Mouse (Mus musculus) right cerebral cortex, postnatal 36 days (tissue): ENCODE data around the gene Bhmt2.

Source experiments
- DNase-seq, 2 experiments: peaks; one replicate each; pipeline ENCODE4 v3.0.0; 2022; ENCODE audit warnings: low spot score in 2 of 2, mixed read lengths in 1 of 2

Bhmt2 gene

DNA sequence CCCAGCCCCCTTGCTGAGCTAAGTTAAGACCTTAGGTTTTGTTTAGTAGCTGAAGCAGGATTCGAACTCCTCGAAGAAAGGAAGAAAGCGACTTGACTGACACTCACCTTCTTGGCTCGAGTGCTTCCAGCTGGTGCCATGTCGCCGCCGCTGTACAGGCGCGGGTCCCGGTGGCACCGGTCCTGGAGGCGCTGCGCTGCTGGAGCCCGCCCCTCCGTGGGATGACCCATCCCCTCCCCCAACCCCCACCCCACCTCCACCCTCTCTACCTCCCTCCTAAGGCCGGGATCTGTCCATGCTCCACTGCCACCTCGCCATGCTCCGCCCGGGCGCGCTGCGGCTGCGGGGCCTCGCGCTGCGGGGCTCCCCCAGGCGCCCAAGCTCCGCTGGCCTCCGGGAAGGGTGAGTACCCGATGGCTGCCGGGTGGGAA lies at the start of gene Bhmt2, which contains the start of gene Dmgdh:
Gene Bhmt2, minus strand, starts transcription at position 172 of the 431 bp plus-strand sequence.
Gene Dmgdh, plus strand, starts transcription at position 303 of the 431 bp plus-strand sequence.
- DNase-seq, result no peak

DNA sequence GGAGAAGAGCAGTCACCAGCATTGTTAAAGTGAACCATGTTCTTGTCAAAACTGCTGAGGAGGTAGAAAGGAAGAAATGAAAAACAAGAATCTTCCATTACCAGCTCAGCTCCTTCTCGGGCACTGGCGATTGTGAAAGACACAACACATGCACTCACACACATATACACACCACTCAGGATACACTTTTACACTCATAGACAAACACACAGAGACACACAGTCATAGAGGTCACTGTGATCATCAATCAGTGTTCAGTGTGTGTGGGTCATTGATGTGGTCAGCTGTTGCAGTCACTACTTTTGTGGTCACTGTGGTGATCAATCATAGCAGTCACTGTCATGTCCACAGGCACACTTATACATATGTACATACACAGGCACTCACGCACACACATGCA lies 49.4 kb upstream of the Bhmt2 start:
- DNase-seq, result no peak

DNA sequence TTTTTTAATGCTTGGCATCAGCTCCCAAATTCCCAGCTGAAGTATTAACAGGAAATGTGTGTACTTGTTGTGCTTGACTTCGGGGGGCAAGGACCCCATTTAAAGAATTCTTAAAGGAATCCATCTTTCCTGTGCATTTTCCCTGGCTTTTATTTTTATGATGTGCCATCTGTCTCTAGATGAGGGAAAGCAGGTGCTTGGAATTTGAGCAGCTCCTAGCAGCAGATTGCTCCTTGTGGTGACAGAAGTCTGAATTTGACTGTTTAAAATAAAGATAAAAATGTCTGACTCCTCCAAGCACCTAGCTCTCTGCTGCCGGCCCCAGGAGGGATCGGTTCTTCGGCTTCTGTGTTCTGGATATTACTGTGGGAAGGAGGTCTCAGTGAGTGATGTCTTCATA lies 47.8 kb upstream of the Bhmt2 start:
- no peak for DNase-seq

DNA sequence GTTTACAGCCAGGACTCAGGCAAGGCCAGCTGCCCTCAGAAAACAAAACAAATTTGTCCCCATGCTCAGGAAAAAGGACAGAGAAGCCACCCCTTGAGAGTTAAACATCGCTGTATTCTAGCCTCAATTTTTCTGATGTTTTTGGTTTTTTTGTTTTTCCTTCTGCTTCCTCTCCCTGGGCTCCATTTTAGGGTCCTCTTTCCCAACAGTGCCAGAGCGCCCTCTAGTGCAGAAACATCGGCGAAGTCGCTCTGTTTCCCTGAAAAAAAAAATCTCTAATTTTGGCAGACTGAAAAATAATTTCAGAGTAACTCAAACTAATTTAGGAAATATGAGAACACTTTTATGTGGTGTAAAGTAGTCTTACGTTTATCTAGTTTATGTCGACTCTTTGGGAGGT lies 44.8 kb upstream of the Bhmt2 start:
- no peak for DNase-seq

DNA sequence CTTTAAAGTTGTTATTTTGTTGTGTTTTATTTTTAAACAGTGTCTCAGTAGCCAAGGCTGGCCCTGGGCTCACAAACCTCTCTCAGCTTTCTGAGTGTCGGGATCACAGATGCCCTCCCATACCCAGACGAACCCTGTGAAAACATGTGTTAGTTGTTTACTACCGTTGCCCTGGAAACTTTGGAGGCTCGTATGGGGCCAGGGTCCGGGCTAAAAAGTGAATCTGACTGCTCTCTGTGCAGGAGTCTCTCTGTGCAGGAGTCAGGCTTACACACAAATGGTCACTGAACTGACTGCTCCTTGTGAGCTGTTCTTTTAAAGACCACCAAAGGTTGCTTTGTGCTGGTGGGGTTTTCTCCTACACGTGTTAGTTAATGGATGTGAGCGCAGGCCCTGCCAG lies 43.0 kb upstream of the Bhmt2 start:
- no peak for DNase-seq

DNA sequence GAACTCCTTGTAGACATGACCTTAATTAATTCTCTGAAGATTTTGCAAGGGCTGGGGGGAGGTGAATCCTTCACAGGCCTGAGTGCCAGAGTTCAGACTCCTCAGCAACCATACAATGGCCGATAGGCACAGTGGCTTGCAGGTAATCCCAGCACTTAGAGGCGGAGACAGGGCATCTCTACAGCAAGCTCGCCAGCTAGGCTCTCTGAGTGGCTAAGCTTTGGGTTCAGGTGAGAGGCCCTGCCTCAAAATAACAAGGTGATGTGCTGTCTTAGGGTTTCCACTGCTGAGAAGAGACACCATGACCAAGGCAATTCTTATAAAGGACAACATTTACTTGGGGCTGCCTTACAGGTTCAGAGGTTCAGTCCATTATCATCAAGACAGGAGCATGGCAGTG lies 39.7 kb upstream of the Bhmt2 start:
- DNase-seq, result no peak

DNA sequence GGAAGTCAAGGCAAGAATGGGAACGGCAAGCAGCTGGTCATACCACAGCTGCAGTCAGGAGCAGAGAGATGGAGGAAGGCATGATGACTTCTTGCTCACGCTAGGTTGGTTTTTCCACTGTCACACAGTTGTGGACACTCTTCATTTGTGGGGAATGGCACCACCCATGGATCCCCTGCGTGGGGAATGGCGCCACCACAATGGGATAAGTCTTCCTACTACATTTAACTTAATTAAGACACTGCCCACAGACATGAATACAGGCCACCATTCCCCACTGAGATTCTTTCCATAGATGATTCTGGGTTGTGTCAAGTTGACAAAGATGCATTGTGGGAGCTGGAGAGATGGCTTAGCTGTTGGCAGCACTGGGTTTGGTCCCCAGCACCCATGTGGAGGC lies 38.3 kb upstream of the Bhmt2 start:
- no peak for DNase-seq

DNA sequence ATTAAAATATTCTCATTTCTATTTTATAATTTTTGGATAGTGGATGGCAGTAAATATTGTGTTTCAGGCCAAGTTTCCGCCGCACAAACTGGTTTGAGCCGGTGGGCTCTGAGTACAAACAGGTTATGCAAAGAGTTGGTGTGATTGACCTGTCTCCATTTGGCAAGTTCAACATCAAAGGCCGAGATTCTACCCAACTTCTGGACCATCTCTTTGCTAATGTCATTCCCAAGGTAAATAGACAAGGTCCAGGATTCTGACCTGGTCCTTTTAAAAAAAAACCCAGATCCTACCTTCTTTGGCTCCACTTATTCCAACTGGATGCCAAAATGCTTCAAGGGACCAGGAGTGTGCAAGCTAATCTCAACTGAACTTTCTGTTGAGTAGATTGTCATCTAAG lies 37.1 kb upstream of the Bhmt2 start:
- no peak for DNase-seq

DNA sequence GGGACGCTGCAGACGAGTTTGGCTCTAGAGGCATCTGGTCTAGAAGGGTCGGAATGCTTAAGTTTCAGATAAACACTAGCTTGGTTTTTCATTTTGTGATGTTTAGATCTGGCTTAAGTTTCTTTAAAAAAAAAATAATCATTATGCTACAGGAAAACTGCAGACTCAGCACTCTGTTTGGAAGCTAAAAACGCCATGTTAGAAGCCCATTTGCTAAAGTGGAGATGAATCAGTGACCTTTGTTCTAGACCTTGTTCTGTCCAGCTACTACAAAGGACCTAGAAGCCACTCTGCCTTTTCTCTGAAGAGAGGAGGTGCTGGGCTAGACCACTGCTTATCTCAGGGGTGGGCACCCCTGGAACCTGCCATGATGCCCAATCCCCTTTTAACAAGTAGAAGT lies 36.2 kb upstream of the Bhmt2 start:
- DNase-seq, result no peak

DNA sequence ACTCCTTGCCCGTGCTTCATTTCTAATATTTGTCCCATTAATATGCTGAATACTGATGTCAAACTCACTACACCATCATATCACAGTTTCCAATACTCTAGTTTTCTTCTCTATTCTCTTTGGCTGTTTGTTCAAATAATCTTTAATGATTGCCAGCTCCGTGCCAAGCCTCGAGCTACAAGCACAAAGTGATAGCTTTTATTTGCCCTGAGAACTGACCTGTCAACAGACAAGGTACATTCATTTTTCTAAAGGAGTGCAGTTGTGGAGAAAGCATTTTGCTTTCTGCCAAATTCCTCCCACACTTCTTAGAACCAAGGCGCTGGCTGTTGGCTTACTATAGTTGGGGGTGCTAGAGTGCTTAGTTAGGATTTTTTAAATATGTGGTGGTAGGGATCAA lies 33.2 kb upstream of the Bhmt2 start:
- DNase-seq, result no peak

DNA sequence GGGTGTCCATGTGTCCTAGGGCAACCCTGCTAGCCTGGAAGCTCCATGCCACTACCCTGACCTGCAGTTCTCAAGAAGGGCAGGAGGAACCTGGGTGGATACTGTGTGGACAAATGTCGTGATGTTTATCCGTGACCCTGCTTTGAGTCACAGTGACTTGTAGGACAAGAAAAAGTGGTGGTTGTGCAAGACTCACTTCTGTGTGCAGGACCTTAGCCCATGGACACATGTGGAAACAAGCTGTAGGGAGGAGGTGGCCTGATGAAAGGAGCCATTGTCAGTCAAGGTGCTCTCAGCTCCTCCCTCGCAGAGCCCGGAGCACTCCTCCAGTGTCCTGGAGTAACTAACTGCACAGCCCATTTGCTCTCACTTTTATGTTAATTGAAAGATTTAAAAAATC lies 31.6 kb upstream of the Bhmt2 start:
- no peak for DNase-seq

DNA sequence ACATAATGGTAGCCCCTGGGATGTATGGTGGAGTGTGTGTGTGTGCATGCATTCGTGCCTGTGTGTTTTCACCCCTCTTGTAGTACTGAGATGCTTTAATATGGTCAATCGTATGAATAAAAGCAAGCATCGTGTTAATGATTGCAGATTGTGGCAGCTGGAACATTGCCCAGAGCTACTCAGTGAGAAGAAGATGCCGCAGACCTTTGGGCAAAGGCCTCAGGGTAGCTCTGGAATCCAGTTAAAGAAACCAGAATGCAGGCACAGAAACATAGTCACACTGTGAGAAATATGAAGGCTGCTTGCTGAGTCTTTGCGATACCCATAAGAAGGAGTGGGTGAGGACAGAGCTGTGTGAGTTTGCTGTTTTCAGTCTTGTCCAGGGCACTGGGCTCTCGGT lies 24.8 kb upstream of the Bhmt2 start:
- DNase-seq, result no peak

DNA sequence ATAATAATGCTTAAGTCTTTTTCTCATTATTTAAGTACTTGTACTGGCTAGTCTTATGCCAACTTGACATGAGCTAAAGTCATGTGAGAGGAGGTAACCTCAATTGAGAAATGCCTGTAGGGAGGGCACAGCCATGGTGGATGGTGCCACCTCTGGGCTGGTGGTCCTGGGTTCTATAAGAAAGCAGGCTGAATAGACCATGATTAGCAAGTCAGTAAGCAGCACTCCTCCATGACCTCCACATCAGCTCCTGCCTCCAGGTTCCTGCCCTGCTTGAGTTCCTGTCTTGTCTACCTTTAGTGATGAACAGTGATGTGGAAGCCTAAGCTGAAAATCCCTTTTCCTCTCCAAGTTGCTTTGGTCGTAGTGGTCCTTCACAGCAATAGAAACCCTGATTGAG lies 16.7 kb upstream of the Bhmt2 start:
- no peak for DNase-seq

DNA sequence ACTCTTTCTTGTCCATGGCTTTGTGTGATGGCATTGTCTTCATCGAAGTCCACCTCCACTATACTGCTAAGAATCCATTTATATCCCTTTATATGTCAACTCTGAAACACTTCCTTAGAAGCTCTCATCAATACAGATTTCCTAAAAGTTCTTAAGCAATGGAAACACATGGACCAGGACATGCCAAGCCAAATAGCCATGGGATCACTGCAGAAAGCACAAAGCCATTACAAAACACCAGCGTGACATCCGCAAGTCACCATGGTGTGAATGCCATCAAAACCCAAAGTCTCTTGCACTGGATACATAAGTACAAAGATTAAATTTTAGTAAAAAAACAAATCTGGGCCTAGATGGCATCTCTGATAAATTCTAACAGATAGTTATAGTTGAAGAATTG lies 15.5 kb upstream of the Bhmt2 start:
- no peak for DNase-seq

DNA sequence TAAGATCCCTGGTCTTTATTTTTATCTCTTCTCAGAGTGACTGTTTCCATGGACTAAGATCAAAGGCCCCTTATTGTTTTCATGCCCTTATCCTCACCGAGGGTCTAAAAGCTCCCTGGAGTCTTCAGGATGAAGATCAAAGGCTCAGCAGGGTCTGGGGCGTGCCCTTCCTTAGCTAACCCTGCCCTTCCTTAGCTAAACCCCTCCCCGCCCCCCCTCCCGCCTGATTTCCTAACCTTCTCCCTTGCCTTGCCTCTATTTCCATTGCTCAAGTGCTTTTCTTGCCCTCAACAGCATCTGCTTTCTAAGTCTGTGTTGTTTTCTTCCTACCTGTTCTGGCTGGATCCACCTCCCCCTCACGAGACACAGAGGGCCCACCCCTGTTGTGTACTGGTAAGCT lies 13.2 kb upstream of the Bhmt2 start:
- DNase-seq, result no peak

DNA sequence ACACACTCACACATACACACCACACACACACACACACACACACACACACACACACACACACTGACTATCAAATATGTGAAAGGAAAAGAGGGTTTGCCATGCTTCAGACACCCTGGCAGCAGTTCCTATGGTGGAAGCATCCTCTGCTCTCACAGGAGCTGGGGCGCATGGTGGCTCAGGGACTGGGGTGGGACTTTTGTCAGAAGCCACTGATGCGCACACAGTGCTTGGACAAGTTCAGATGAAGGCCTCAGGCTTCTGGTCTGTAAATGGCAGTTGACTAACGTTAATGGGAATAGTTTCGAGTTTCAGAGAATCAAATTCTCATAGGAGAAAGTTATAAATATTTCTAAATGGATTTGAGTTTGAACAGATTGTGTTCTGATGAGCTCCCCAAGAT lies 11.1 kb upstream of the Bhmt2 start:
- DNase-seq, result no peak

DNA sequence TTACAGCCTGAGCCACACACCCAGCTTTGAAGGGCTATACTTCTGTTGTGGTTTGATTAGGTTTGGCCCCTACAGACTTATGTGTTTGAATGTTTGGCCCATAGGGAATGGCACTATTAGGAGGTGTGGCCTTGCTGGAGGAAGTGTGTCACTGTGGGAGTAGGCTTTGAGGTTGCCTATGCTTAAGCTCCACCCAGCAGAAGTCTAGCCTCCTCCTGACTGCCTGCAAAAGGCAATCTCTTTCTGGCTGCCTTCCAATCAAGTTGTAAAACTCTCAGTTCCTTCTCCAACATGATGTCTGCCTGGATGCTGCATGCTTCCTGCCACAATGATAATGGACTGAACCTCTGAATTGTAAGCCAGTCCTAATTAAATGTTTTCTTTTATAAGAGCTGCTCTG lies 9.2 kb upstream of the Bhmt2 start:
- DNase-seq, result no peak

DNA sequence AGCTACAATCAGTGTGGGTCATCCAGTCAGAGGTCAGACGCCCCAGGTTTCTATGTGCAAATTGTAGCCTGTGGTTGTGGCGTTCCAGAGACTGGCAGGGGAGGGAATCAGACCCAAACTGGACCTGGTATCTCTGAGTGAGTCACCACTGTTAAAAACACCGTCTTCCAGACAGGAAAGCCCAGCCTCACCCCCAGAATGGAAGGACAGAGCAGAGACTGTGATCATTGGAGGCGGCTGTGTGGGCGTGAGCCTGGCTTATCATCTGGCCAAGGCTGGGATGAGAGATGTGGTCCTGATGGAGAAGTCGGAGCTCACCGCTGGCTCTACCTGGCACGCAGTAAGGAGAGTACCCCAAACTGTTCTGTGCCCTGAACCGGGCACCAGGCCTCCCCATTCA lies 2.8 kb upstream of the Bhmt2 start:
- DNase-seq, result peak; percentile 14 to 18

DNA sequence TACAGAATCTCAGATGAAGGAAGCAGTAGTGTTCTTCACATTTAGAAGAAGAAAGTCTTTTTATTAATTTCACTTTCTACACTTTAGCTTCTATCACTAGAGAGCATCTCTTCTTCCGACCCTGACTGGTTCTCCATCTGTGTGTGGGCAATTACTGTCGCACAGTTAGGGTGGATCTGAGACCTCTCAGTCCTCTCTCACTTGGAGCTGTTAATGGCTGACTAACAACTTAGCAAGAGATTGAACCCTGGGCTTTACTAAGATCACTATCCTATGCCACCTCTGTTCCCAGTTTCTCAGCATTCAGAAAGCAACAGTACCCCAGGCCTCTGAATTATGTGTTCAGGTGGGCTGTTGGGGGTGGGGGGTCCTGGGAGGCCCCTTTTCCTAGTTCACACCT lies 806 bp downstream of the Bhmt2 start:
- DNase-seq, result no peak

DNA sequence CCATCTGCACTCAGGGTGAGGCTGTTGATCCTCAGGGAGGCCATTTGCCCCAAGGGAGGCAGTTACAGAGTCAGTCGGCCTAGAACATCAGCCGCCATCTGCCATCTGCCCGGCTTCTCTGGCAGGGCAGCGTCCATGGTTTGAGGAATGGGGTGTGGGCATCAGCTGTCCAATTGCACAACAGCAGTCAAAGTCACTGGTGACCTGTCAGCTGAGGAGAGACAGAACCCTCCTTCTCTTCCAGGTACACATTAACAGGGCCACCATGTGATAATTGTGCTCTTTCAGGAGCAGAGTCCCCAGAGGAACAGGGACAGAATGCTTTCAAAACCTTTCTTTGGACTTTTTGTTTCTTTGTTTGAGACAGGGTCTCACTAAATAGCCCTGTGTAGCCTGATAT lies 1.7 kb downstream of the Bhmt2 start:
- DNase-seq, result no peak

DNA sequence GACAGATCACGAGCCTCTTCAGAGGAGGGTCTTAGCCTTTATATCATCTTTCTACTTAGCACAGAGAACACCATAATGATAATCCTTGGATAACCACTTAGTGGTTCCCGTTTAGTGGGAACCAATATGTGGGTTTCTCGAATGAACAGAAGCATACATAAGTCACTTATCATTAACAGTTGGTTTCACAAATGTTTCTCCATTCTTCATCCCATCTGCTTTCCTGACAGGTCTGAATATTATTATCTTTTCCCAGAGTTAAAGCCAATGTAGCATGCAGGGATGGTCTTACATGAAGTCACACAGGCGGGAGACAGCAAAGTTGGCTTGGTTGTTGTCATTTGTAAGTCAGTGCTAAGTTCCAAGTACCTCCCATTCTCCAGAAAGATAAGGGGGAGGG lies 6.5 kb downstream of the Bhmt2 start:
- DNase-seq, result no peak

DNA sequence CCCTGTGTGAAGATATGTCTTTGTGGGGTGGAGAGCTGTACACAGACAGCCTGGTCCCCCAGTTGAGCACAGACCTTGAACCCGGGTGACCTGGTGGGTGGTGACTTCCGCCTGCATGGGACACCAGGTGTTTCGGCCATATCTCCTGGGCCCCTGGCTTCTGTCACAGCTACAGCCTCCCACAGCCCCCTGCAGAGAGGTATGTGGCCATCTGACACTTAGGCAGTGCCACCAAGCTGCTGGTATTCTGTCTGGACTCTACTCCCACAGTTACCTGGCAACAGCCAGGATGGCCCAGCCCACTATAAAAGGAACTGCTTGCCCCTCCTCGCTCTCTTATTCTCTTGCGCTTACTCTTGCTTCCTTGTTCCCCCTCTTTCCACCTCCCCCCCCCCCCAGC lies 16.2 kb downstream of the Bhmt2 start:
- DNase-seq, result no peak

DNA sequence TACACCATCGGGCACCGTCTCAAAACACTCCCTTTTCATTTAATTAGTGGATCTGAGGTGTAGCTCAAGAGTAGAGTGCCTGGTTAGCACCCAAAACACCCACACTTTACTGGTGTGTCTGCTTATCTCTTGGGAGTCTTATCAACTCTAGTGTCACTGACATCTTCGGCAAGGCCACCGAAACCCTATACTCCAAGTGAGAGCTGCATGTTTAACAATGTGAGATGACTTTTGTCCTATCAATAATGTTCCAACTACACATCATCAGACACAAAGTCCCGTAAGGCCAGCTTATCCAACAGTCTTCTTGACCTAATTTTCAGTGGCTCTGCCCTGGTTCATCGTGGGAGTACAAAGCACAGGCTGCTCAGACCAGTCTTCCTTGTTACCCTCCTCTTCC lies 20.7 kb downstream of the Bhmt2 start:
- no peak for DNase-seq

DNA sequence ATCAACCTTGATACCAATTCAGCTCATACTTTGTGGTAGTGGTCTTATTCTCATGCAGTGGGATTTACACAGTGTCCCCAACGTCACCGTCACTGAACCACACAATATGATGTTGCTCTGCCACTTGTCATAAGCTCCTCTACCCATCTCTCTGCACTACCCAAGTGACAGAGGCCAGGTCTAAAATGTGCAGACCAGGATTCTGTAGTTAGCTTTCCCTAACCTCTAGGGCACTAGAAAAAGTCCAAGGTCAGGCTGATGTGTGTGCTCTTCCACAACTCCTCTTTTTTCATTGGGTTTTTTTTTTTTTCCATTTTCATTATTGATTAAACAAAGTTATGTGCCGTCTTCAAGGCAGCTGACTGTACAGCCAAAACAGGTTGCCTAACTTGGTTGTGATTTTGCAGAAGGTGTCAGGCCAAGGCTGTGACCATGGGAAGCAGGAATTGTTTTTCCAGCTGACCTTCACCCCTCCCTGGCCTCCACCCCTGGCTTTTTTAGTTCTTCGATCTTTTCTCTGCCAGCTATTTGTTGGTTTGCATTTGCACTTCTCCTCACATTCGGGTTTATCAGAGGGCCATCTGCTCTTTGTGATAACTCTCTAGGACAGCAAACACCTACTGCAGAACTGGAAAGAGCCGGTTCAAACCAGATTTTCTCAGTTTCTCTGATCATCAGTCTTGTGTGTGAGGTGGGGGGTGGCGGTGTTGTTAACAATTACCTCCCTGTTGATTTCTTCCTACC lies 25.5 kb downstream of the Bhmt2 start:
- no peak for DNase-seq
